Mouse (Mus musculus) spleen, postnatal 10 days (tissue): ENCODE results near the gene Smim24.
A peak's percentile ranks its signal among the peaks of the same experiment; 100 is the strongest.

Source experiments
- DNase-seq, 2 experiments: peaks; one replicate each; pipeline ENCODE4 v3.0.0; 2021 to 2022; ENCODE audit warnings: low spot score in 2 of 2

The Smim24 gene

GRCm38 (mm10) chr10:81365073-81365472 lies 27.8 kb upstream of the Smim24 start:
- peak in 1 of 2 experiments; percentile 43 for DNase-seq

- DNase-seq: peak; percentile 47 to 49
Measured at GRCm38 (mm10) chr10:81365672-81366476, 27.0 kb upstream of the Smim24 start, which contains the start of gene 4930404N11Rik. Gene 4930404N11Rik, minus strand, starts transcription at chr10:81365816.

- DNase-seq: peak in 1 of 2 experiments; percentile 34
Measured at GRCm38 (mm10) chr10:81366477-81367206, 26.2 kb upstream of the Smim24 start.

- DNase-seq: no peak
Measured at GRCm38 (mm10) chr10:81367207-81367495, 25.7 kb upstream of the Smim24 start.

DNA sequence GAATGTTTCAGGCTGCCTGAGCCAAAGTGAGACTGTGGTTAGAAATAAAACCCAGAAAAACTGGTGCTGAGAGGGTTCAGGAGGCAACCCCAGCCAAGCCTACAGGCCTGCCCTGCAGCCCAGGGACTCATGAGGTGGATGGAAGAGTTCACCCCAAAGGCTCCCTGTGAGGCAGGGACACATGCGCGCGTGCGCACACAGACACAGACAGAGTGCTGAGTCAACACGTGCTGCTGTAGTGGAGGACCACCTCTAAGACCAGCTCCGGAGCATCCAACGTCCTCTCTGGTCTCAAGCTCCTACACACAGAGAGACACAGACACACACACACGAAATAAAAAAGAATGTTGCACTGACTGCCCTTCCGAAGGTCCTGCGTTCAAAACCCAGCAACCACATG lies 17.5 kb upstream of the Smim24 start:
- no peak for DNase-seq

DNA sequence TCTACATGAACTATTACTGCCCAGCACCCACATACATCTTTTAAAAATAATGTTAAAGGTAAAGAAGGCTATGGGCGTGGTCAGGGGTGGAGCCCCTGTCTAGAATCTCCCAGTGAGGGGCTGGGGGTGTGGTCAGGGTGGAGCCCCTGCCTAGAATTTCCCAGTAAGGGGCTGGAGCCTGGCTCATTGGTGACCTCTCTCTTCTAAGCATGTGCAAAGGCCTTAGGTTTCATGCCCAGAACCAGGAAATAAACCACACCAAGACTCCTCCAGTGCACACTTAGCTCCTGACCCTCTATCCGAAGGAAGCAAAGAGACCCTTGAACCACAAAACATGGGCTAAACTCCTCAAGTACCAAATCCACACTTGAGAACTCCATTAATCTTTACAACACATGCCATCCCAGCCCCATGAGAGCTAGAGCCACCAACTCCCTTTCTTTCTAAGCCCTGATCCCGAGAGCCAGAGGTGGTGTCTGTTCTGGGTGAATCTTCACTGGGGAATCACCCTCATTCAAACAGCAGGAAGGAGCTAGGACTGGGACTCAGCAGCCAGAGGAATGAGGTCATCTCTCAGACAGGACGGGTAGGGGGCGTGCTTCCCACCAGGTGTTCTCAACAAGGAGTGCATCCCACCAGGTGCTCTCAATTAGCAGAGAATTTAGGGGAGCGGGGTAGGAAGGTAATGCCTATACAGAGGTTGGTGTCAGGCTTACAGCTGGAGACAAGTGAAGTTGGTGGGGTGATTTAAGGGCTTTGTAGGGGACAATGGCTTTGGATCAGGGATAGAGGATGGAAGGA lies 16.1 kb upstream of the Smim24 start:
- DNase-seq: peak; percentile 70 to 72

DNA sequence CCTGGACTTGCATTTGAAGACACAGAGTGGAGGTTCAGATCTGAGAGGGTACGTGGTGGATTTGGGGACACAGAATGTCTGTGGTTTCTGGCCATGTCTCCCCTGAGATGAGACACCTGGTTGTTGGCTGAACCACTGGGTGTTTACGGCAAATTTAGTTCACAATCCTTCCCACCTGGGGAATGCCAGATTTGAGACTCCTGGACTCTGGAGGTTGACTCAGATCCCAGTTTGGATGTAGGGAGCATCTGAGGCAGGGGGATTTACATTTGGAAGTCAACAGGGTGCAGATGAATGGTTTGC lies 15.5 kb upstream of the Smim24 start:
- DNase-seq: peak in 1 of 2 experiments; percentile 26

DNA sequence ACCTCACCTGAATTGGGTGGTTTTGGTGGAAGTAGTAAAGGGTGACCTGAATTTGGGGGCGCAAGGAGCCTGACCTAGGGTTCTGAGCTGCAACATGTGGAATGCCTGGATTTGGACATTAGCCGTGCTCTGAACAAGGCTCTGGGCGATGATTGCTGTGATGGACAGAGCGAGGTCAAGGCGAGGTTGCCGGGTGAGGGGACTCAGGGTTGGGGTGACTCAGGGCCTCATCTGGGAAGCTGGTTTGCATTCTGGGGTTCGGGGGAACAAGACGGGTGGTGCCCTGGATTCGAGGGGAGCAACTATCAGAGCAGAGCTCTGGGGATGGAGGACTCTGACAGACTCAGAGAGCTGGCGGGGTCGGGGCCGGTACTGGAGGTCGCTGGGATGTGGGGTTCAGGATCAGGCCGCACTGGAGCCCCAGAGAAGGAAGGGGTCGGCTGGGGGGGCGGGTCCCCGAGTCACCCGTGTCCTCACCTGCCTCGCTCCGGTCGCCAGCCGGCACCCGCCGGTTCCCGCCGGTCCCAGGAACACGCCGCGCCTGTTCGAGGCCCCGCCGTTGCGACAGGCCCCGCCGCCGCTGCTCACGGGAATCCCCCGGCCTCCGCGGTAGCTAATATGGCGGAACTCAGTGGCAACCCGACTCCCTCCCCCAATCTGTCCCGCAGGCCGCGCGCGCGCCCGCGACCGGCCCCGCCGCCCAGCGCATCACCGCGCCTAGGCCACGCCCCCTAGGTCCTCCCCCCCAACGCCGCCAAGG lies 14.9 kb upstream of the Smim24 start, which contains the start of gene Fzr1:
Fzr1 (minus strand) TSS at position 724 of the 760 bp plus-strand sequence.
- DNase-seq: peak in 1 of 2 experiments; percentile 56

- DNase-seq: peak; percentile 100
Measured at GRCm38 (mm10) chr10:81378553-81379182, 14.2 kb upstream of the Smim24 start.

GRCm38 (mm10) chr10:81379183-81379553 lies 13.7 kb upstream of the Smim24 start:
- peak in 1 of 2 experiments; percentile 57 for DNase-seq

GRCm38 (mm10) chr10:81379809-81380378 lies 13.0 kb upstream of the Smim24 start:
- DNase-seq: peak in 1 of 2 experiments; percentile 54

GRCm38 (mm10) chr10:81382039-81382438 lies 10.8 kb upstream of the Smim24 start:
- peak; percentile 89 to 94 for DNase-seq

DNA sequence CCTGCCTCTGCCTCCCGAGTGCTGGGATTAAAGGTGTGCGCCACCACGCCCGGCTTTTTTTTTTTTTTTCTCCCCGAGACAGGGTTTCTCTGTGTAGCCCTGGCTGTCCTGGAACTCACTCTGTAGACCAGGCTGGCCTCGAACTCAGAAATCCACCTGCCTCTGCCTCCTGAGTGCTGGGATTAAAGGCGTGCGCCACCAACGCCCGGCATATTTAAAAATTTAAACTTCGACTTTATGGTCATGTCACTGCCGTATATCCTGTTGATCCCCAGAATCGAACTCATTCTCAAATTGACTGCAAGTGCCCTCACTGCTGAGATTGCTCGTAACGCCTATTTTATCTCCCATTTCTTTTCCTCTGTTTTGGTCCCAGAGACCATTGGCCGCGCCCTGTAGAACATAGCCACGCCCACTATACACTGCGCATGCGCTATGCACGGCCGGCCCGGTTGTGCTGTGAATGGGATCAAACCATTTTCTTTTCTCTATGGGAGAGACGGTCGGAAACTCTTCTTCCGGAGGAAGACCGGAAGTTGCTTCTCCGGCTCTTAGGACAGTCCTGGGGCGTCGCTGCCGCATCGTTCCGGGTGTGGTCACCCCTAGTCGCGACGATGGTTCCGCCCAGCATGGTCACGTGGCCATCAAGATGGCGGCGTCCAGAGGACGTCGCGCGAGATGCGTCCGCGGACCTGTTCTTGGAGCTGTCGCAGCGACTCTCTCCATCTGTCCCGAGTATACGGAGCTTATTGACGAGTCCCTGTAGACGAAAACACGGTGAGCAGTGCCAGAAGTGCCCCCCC lies 8.8 kb upstream of the Smim24 start, which contains the start of the genes Dohh and Gm48551:
Dohh (plus strand) TSS at position 627 of the 803 bp plus-strand sequence.
Gm48551 (plus strand) TSS at position 665 of the 803 bp plus-strand sequence.
- DNase-seq: peak; percentile 100

DNA sequence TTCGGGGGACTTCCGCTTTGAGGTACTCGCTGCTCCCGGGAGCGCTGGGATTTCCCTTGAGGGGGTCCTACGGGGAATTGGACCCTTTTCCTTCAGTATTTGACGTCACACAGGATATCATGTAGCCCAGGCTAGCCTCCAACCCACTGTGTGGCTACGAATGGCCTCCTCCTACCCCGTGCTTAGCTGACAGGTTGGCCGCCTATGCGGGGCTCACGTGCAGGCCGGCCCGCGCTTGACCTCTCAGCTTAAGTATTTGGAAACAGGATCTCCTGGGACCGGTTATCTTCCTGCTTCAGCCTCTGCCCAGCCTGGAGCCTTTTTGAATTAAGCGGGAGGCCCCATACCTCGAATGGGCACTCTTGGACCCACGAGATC lies 8.3 kb upstream of the Smim24 start:
- no peak for DNase-seq

DNA sequence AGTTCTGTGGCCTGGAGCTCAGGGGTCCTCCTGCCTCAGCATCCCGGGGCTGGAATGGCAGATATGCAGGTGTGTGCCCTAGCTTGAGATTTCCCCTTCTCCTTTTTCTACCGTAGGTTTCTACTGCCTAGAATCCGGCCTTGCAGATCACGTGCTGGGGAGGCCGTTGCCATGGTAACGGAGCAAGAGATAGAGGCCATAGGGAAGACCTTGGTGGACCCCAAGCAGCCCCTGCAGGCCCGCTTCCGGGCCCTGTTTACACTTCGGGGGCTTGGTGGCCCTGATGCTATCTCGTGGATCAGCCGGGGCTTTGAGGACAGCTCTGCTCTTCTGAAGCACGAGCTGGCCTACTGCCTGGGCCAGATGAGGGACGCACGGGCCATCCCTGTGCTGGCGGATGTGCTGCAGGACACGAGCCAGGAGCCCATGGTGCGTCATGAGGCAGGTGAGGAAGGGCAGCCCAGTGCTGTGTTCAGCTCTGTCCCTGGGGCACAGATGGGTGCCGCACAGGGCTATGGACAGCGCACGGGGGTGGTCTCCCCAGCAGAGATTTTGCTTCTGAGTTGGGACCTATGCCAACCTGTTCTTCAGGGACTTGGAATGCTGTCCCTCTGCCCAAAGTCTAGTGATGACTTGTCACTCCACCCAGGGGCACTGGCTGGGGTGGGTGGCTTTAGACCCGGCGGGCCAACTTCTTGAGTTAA lies 7.1 kb upstream of the Smim24 start:
- DNase-seq: peak in 1 of 2 experiments; percentile 41

- peak in 1 of 2 experiments; percentile 22 for DNase-seq
Measured at GRCm38 (mm10) chr10:81387716-81388115, 5.1 kb upstream of the Smim24 start.

- DNase-seq: no peak
Measured at GRCm38 (mm10) chr10:81388505-81389055, 4.3 kb upstream of the Smim24 start, which contains the start of gene Gm48552. Gene Gm48552, plus strand, starts transcription at chr10:81389005.

DNA sequence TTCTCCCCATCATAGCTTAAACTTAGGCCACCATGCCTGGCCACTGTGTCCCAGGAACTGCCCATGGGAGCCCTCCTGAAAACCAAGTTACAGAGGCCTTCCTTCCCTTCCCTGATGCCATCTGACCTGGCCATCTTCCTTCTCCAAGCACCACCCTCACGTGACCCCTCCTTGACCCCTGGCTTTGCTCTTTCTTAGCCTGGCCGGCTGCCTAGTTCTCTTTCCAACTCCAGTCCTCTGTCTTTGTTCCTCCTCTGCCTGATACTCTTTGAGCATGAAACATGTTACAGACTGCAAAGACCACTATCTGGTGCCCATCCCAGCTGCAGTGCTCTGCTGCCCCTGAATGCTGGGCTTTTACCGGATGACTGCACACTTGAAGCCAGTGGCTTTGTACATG lies 3.5 kb upstream of the Smim24 start:
- DNase-seq: peak in 1 of 2 experiments; percentile 35
